Mouse (Mus musculus): ENCODE results near the gene Eif5a.

DNA sequence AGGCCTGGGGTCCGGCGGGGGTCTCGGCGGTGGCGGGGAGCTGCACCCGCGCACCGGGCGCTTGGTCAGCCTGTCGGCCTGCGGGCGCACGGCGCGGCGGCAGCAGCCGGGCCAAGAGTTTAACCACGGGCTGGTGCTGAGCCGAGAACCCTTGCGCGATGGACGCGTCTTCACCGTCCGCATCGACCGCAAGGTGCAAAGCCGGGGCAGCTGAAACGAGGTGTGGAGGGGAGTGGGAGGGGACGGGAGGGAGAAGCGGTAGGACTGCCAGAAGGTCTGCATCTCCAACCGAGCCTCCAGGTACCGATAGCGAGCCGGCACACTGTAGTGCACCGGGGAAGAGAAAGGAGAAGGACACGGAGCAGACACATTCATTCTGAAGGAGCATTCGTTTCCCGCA lies 19.8 kb downstream of the Eif5a start:
- TF ChIP-seq EP300 (IDR thresholded peaks at IDR 0.05; ENCODE audit: low read depth) (no peak), CTCF (IDR thresholded peaks at IDR 0.05; ENCODE audit: low read depth) (no peak)

Measured in heart, postnatal 0 days (tissue).